Mouse (Mus musculus) hindbrain, embryonic 16.5 days (tissue): Measurements from ENCODE around the gene Parvb. TPM values are rescaled to one million over a fixed set of nuclear protein-coding genes. Genes with fewer than 3 reads are reported as not detected.

Source experiments
- ATAC-seq: fragments of 200-750 bp; cut with Nextera tagmentation; 2 replicates; pipeline ENCODE4 v1.8.0; 2017; ENCODE audit warnings: moderate TSS enrichment, moderate library complexity
- H3K27ac ChIP-seq: fragments of 300-500 bp; sonication (generic); 2 replicates; pipeline ENCODE4 v1.5.1; 2014; ENCODE audit warnings: low read depth, mild to moderate bottlenecking, control low read depth, low read length, moderate library complexity
- H3K27me3 ChIP-seq: fragments of 300-500 bp; sonication (generic); replicated peaks from 2 replicates; pipeline ENCODE4 v1.6.1; 2014; ENCODE audit warnings: low read length; ENCODE audit not compliant: control insufficient read depth, insufficient read depth
- H3K36me3 ChIP-seq: fragments of 300-500 bp; sonication (generic); 2 replicates; pipeline ENCODE4 v1.6.1; 2014; ENCODE audit warnings: mild to moderate bottlenecking, low read length, moderate library complexity, mixed read lengths; ENCODE audit not compliant: control insufficient read depth, insufficient read depth
- H3K4me1 ChIP-seq: fragments of 300-500 bp; sonication (generic); 2 replicates; pipeline ENCODE4 v1.6.1; 2014; ENCODE audit warnings: low read depth, low read length; ENCODE audit not compliant: control insufficient read depth, insufficient read depth
- H3K4me2 ChIP-seq: fragments of 300-500 bp; sonication (generic); 2 replicates; pipeline ENCODE4 v1.6.1; 2014; ENCODE audit warnings: mild to moderate bottlenecking, low read length, control low read depth, moderate library complexity
- H3K4me3 ChIP-seq: fragments of 300-500 bp; sonication (generic); 2 replicates; pipeline ENCODE4 v1.5.1; 2014; ENCODE audit warnings: mild to moderate bottlenecking, low read length, control low read depth, moderate library complexity
- H3K9ac ChIP-seq: fragments of 300-500 bp; sonication (generic); 2 replicates; pipeline ENCODE4 v1.6.1; 2014; ENCODE audit warnings: low read depth, mild to moderate bottlenecking, control low read depth, low read length, moderate library complexity
- H3K9me3 ChIP-seq: fragments of 300-500 bp; sonication (generic); 2 replicates; pipeline ENCODE4 v1.6.1; 2014; ENCODE audit warnings: mild to moderate bottlenecking, low read length, moderate library complexity; ENCODE audit not compliant: control insufficient read depth
- WGBS: fragments of 180-500 bp; shearing (Covaris S2); extraction: QIAGEN DNeasy Blood & Tissue Kit; methylation state at CpG from one replicate; pipeline ENCODE4 v1.1.7; 2014; 5-methylcytosine and 5-hydroxymethylcytosine counted together
- polyA plus RNA-seq: library from polyadenylated mRNA; unstranded; fragments of >200 nt; fragmentation: Nextera tagmentation; extraction: Ambion mirVana; gene quantifications from 2 replicates; pipeline ENCODE4 v1.2.1, GENCODE M21; 2015

The Parvb gene
- polyA plus RNA-seq, 1 experiment from 2014 or later = 4.8 TPM

DNA sequence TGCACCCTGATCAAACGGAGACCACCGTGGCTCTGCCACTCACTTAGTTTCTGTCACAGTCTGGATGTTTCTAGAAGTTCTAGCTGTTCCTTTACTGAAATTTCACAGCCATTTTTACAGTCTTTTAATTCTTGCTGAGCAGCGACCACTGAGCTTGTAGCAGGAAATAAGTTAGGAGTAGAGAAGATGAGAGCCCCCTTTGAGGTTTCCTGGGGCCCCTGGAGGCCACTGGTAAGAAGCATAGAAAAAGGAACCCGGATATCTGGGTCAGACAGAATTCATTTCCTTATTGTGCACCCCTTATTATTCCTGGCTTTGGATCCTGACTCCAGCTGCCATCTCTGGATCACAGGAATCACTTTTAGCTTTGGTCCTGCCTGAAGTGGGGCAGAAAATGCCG is 123.2 kb downstream of the Parvb start:
- no peak overlapping the region for H3K4me3 ChIP-seq
- ATAC-seq = no peak
- no peaks in the 10 kb centered on the region for H3K36me3 ChIP-seq
- no peaks in the 10 kb centered on the region for H3K27me3 ChIP-seq
- no peak overlapping the region for H3K4me2 ChIP-seq
- H3K4me1 ChIP-seq = peaks cover 10% of the 10 kb centered on the region
- no peak overlapping the region for H3K27ac ChIP-seq
- H3K9me3 ChIP-seq = no peaks in the 10 kb centered on the region
- WGBS = 80% methylated on average over 5 of the region's 5 CpGs
- H3K9ac ChIP-seq = no peak overlapping the region

DNA sequence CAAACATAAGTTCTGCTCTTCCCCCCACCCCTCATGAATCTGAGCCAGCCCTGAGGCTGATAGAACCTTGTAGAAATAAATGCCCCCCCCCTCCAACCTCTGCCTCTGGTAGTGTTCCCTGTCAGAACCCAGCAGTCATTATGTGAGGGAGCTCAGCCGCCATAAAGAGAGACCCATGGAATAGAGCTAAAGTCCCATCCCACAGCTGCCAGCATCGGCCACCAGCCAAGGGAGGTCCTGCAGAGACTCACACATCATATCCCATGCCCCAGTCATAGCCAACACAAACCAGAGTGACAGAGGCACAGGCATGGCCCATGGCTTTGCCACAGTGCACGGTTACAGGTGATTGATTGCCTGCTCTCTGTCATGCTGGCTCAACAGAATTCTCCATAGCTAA is 132.9 kb downstream of the Parvb start:
- Histone ChIP-seq H3K9me3 (no peaks in the 10 kb centered on the region), H3K4me1 (peaks cover 13% of the 10 kb centered on the region), H3K27me3 (no peaks in the 10 kb centered on the region), H3K4me3 (no peak overlapping the region), H3K4me2 (no peak overlapping the region), H3K9ac (no peak overlapping the region), H3K36me3 (no peaks in the 10 kb centered on the region), H3K27ac (no peak overlapping the region)
- WGBS = 72% methylated on average over 3 of the region's 3 CpGs
- no peak for ATAC-seq

Other genes with a start within 250 kb of the Parvb start
- 0.65 and 0.72 TPM in 2 replicates for gene Efcab6, start 166.7 kb upstream of the Parvb start, polyA plus RNA-seq
- 138 and 143 TPM in 2 replicates for gene Sult4a1, start 126.3 kb upstream of the Parvb start, polyA plus RNA-seq
- not detected in 2 replicates for gene Pnpla5, start 108.9 kb upstream of the Parvb start, polyA plus RNA-seq
- gene Pnpla3, start 64.2 kb upstream of the Parvb start, polyA plus RNA-seq = 6.0 and 6.4 TPM in 2 replicates
- 94.4 and 95.3 TPM in 2 replicates for gene Samm50, start 39.8 kb upstream of the Parvb start, polyA plus RNA-seq
- gene Parvg, start 92.0 kb downstream of the Parvb start, polyA plus RNA-seq = 1.4 TPM in 2 replicates
- gene Shisal1, start 215.1 kb downstream of the Parvb start, polyA plus RNA-seq = 8.6 and 12.3 TPM in 2 replicates